Mouse (Mus musculus) left cerebral cortex, adult 8-10 months (tissue): ENCODE results near the gene Abhd5. TPM values are rescaled to one million over a fixed set of nuclear protein-coding genes. Genes with fewer than 3 reads are reported as not detected.

Experiments
- DNase-seq, 2 experiments: peaks; one replicate each; pipeline ENCODE4 v3.0.0; 2022; ENCODE audit warnings: low spot score in 2 of 2
- total RNA-seq, 4 experiments: library from RNA; stranded (reverse); gene quantifications; 2 replicates each; pipeline ENCODE4 v1.2.4; 2022

The Abhd5 gene
- total RNA-seq, 4 experiments from 2014 or later = 19.4 to 20.9 (median 20.0) TPM

- peak in 1 of 2 experiments; percentile 49 for DNase-seq
These were observed 59.2 kb downstream of the Abhd5 start for GRCm38 (mm10) chr9:122410437-122411175.

- no peak for DNase-seq
These were observed 63.2 kb downstream of the Abhd5 start for GRCm38 (mm10) chr9:122414648-122415047.

DNA sequence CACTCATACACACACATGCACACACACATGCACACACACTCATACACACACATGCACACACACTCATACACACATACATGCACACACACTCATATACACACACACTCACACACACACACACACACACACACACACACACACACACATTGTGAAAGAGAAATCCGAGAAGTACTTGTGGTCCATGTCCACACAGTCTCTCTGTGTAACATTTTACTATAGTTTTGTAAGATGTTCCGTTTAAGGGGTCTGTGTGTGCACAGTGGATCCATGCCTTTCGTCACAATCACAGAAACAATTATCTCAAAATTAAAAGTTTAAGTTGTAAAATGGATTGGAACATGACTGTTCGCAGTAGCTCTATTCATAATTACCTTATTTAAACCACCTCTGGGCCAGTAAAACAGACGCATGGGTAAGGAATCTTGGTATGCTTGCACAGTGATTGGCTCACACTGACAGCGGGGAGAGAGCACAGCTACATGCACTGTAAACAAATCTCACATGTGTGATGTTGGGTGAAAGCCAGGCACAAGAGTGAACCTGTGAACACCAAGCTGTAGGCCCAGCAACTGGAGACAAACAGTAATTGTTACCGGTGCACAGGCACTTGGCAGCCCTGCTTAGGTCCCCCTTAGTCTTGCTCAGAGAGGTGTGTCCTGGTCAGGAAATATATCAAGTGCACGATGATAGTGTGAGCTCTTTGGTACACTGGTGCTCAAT lies 63.8 kb downstream of the Abhd5 start:
- no peak for DNase-seq

- no peak for DNase-seq
These were observed 65.2 kb downstream of the Abhd5 start for GRCm38 (mm10) chr9:122416617-122417016.

GRCm38 (mm10) chr9:122420195-122420756 lies 68.9 kb downstream of the Abhd5 start:
- DNase-seq = no peak

GRCm38 (mm10) chr9:122420772-122421764 lies 69.7 kb downstream of the Abhd5 start:
- DNase-seq = peak; percentile 62 to 78

DNA sequence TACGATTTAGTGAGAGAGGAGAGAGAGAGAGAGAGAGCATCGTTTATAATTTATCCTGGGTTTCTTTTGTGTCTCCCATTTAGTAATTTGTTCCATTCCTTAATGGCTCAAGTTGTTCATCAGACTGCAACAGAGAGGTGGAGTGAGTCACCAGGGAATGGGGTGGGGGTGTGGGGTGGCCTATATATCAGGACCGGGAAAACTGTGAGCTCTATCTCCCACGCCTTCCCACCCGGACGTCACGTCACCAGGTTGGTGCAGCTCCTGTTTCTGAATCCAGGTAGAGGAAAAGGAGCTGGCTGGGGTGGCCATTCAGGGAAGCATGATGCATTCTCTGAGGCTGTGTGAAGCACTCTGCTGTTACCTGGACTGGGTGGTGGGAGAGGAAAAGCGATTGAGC lies 70.5 kb downstream of the Abhd5 start:
- peak; percentile 15 to 52 for DNase-seq

DNA sequence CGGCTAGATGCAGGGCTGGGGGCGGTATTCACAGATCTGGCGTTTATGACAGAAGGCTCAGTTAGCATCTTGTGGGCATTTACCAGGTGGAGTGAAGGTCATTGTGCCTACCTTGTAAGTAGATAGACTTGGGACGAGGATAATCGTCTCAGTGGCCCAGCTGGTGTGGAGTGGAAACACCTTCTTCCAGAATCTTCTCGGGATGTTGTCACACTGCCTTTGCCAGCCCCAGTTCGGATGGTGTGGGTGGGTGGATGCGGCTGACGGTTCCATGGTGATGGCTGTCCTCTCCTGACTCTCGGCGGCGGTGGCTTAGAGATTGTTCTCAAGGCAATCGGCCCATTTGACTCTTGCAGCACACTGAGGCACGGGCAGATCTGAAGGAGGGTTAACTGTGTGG lies 71.3 kb downstream of the Abhd5 start:
- DNase-seq = peak; percentile 37 to 66

DNA sequence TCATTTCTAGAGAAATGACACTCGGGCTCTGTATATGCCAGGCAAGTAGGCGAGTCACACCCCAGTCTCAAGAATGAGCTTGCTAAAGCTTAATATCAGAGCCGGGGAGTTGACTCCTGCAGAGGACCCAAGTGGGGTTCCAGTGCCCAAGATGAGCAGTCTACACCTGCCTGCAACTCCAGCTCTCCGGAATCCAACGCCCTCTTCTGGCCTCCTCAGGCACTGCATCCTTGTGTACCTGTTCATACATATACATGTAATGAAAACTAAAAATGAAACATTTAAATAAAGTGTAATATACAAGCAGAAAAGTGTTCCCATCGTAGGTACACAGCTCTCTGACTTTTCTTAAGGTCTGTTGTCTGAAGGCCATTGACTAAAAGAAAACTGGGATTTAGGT lies 71.7 kb downstream of the Abhd5 start:
- DNase-seq = no peak

DNA sequence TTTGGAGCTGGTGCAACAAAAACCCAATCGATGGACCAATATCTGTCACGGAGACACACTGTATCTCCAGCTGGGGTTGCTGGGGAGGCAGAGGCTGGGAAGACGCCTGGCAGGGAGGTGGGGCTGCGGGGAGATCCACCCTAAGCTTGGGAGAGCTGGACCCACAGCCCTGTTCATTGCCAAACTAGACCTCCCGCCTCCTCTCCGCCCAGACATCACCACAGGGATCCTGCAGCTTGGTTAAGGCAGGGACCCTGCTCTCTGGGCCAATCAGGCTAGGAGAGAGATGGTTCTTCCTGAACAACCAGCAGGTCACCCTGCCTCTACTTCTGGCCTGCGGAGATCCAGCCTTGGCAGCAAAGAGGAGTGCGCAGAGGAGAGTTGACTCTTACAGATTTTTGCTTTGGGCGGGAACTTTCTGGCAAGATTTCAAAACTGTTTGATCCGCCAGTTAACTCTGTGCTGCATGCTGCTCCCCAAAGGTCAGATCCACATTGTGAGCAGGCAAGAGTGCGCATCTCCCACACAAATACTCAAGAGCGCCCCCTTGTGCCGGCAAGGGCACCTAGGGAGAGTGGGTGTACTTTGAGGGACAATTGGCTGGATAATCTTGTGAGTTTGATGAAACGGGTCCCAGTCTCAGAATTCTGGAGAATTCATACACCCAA lies 73.7 kb downstream of the Abhd5 start:
- no peak for DNase-seq

DNA sequence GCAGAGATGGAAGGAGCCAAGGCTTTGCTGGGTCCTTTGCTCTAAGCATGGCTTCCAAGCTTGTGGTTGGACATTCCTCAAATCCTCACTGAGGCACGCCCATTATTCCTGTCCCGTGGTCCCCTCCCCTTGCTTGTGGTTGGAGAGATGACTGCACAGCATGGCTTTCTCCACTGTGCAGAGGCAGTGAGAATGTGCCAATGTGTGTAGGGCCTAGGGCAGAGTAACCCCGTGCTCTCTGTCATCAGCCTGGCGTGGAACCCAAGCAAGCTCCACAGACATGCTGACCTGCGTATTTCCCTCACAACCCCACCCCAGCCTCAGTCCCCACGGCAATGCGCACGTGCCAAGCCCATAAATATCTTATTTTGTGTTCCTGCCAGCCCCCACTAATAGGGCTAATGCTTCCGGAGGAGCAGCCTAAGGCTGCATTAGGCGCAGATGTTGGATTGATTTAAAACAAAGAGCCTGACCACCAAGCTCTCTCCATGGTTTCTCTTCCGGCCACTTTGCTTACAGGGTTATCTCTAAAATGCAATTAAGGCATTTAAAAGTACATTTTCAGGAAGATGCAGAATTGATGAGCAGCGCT lies 77.7 kb downstream of the Abhd5 start:
- no peak for DNase-seq

- no peak for DNase-seq
These were observed 78.3 kb downstream of the Abhd5 start for GRCm38 (mm10) chr9:122429685-122430084.

Other genes starting within 250 kb of the Abhd5 start
- gene Snrk, start 234.3 kb upstream of the Abhd5 start, total RNA-seq = 100 to 1,000 TPM; 105 to 111 (median 109) TPM
- gene Ano10, start 57.2 kb upstream of the Abhd5 start, total RNA-seq = 10 to 100 TPM; 28.5 to 29.8 (median 29.6) TPM